Mouse (Mus musculus) lung, adult 2 months (tissue): ENCODE data around the gene Npas3.

Experiments used
- CTCF ChIP-seq: fragments of 200-500 bp; IDR thresholded peaks from 2 replicates; pipeline ENCODE4 v1.5.1; 2011; ENCODE audit warnings: mild to moderate bottlenecking, low read length, control low read depth; ENCODE audit not compliant: insufficient read depth
- POLR2A ChIP-seq: fragments of 200-500 bp; IDR thresholded peaks from 2 replicates; pipeline ENCODE4 v1.6.1; 2011; ENCODE audit warnings: low read depth, mild to moderate bottlenecking, control low read depth, low read length, borderline replicate concordance; ENCODE audit errors: extremely low read depth

DNA sequence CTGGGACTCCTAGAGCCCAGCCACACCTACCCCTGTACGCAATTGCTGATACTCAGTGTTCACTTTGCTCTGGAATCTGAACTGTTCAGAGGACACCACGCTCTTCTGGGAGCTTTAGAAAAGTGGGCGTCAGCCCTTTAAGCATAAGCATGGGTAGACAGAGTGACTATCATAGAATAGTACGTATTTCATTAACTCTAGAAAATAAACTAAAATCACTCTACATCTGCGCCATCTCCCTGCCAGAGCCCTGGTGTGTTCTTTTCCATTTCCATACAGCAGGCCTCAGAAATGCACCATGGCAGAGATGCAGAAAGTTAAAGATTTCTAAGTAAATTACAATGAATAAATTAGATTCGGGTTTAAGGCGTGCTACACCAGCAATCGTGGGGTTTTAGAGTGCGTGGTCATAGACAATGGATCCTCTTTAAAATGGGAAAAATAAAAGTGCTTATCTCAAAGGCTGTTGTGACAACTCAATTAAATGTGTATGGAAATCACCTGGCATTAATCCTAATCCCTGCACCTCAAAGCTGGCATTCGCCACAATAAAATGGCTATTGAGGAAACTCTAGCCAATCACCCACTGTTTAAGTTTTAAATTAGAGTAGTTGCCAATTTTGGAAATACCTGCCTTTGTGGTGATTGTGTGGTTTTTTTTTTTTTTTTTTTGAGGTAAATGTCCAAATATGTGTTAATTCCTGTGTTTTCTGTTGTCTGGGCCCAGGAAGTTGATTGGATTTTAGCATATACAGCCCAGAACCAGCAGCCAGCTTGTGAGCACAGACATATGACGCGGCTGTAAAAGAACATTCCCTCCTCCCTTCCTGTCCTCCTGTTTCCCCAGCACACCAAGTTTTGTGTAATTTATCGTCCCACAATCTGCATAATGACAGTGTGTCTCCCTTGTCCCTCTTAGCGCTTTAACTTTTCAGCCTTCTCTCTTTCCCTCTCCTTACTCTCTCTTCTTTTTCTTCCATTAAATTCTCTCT, 737.7 kb downstream of the Npas3 start:
- TF ChIP-seq CTCF (no peak), POLR2A (no peak)
